Mouse (Mus musculus) CD4-positive, CD25-positive, alpha-beta regulatory T cell, adult 2 months (primary cell): ENCODE data around the gene Relch.
"Not testable (repeated sequence)": the region's sequence is repeated elsewhere in the genome, so short reads cannot be mapped to it uniquely, and the experiment has no call there.

Experiments
- DNase-seq: peaks from one replicate; pipeline ENCODE4 v3.0.0-alpha.2; 2012; ENCODE audit warnings: low read depth, low spot score

Relch gene

GRCm38 (mm10) chr1:105663171-105663961, at the start of gene Relch, which contains the start of gene Pign:
TSS of gene Relch (plus strand) at chr1:105663861.
TSS of gene Pign (minus strand) at chr1:105663677.
- peak; percentile 99 for DNase-seq

GRCm38 (mm10) chr1:105630481-105630880, 33.2 kb upstream of the Relch start:
- peak; percentile 51 for DNase-seq

- DNase-seq: no peak
Measured at GRCm38 (mm10) chr1:105644093-105644492, 19.6 kb upstream of the Relch start.

- DNase-seq: no peak
Measured at GRCm38 (mm10) chr1:105650650-105651049, 13.0 kb upstream of the Relch start.

- DNase-seq: no peak
Measured at GRCm38 (mm10) chr1:105653981-105654380, 9.7 kb upstream of the Relch start.

GRCm38 (mm10) chr1:105660015-105660414, 3.6 kb upstream of the Relch start:
- peak; percentile 80 for DNase-seq

GRCm38 (mm10) chr1:105662820-105663170, 866 bp upstream of the Relch start:
- no peak for DNase-seq

- DNase-seq: peak; percentile 29
Measured at GRCm38 (mm10) chr1:105663962-105664812, 526 bp downstream of the Relch start.

- DNase-seq: no peak
Measured at GRCm38 (mm10) chr1:105669700-105670099, 6.0 kb downstream of the Relch start.

- DNase-seq: no peak
Measured at GRCm38 (mm10) chr1:105674763-105675162, 11.1 kb downstream of the Relch start.

GRCm38 (mm10) chr1:105680587-105680986, 16.9 kb downstream of the Relch start:
- DNase-seq: peak; percentile 59

- no peak for DNase-seq
Measured at GRCm38 (mm10) chr1:105685501-105685900, 21.8 kb downstream of the Relch start.

- no peak for DNase-seq
Measured at GRCm38 (mm10) chr1:105695581-105695980, 31.9 kb downstream of the Relch start.

GRCm38 (mm10) chr1:105700984-105701530, 37.4 kb downstream of the Relch start:
- DNase-seq: no peak

- peak; percentile 28 for DNase-seq
Measured at GRCm38 (mm10) chr1:105709415-105709814, 45.8 kb downstream of the Relch start.

GRCm38 (mm10) chr1:105711227-105711626, 47.6 kb downstream of the Relch start:
- DNase-seq: peak; percentile 69

GRCm38 (mm10) chr1:105712822-105713221, 49.2 kb downstream of the Relch start:
- DNase-seq: no peak

- DNase-seq: no peak
Measured at GRCm38 (mm10) chr1:105718358-105718757, 54.7 kb downstream of the Relch start.

- DNase-seq: not testable (repeated sequence)
Measured at GRCm38 (mm10) chr1:105729246-105729645, 65.6 kb downstream of the Relch start.

GRCm38 (mm10) chr1:105735318-105735717, 71.7 kb downstream of the Relch start:
- peak; percentile 31 for DNase-seq

GRCm38 (mm10) chr1:105738334-105738733, 74.7 kb downstream of the Relch start:
- no peak for DNase-seq

- no peak for DNase-seq
Measured at GRCm38 (mm10) chr1:105739493-105739892, 75.8 kb downstream of the Relch start.
